Mouse (Mus musculus) c-Kit-negative CD71-positive TER-119-positive erythroid progenitor cells, embryonic 14.5 days (primary cell): ENCODE results near the gene Rnf151.
"Not testable (repeated sequence)": the region's sequence is repeated elsewhere in the genome, so short reads cannot be mapped to it uniquely, and the experiment has no call there.

Source experiments
- DNase-seq: peaks from one replicate; pipeline ENCODE4 v3.0.0-alpha.2; 2013; ENCODE audit warnings: low read depth, low spot score

Rnf151 gene

DNA sequence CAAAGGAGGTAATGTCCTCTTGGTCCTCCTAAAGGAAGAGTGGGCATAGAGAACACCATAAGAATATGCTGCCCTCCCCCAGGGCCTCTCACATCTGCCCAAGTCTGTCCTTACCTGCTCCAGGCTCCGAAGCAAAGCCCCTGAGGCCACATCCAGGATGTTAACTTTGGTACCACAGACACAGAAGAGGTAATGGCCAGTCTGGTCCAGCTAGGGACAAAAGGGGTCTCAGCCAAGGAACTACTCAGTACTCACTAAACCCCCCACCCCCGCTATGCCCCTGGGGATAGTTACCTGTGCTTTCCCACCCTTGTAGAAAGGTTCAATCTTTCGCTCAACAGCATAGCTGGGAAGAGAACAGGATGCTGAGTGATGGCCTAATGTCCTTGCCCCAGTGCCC, 12.0 kb downstream of the Rnf151 start:
- no peak for DNase-seq

DNA sequence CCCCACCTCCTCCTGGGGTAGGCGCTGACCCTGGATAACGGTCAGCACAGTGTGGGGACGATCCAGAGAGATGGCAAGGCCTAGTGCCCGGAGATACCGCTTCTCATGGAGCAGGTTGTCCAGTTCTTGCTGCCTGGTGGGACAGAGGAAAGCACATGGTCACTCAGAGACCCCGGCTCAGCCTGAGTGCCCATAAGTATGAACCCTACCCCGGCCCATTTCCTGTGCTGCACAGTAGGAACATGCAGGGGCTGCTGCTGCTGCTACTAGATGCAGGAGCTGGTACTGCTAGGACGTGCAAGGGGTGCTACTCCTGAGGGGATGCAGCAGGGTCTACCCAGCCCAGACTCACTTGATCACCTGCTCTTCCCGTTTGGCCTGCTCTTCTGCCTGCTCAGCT, 16.6 kb downstream of the Rnf151 start:
- no peak for DNase-seq

DNA sequence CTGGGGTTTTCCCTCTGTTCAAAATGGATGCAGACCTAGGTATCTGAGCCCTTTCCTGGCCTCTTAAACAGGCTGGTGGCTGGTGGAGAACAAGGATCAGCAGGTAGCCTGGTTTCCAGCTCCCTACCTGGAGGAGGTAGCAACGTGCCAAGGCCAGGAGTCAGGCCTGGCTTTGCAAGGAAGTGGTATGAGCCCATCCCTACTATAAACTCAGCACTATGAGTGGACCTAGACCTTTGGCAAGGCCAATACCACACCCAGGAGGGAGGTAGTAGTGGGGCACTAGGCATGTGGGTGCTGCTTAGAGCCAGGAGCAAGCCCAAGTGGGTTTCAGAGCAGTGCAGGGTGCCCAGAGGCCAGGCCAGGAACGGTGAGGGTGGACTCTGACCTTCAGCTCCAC, 18.4 kb downstream of the Rnf151 start:
- DNase-seq: no peak

DNA sequence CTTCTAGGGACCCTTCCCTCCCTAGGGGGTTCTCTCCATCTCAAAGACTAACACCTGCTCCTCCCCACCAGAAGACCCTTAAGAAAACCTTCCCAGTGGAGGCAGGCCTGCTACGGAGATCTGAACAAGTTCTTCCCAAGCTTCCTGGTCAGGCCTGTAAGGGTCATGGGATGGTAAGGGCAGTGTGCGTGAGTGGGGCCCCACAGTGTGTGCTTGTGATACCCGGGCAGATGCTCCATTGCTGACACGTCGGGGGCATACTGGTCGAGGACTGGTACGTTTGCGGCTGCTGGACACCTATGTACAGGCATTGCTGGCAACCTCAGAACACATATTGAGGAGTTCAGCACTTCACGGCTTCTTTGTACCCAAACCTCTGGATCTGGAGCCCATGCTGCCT, 19.1 kb downstream of the Rnf151 start:
- no peak for DNase-seq

DNA sequence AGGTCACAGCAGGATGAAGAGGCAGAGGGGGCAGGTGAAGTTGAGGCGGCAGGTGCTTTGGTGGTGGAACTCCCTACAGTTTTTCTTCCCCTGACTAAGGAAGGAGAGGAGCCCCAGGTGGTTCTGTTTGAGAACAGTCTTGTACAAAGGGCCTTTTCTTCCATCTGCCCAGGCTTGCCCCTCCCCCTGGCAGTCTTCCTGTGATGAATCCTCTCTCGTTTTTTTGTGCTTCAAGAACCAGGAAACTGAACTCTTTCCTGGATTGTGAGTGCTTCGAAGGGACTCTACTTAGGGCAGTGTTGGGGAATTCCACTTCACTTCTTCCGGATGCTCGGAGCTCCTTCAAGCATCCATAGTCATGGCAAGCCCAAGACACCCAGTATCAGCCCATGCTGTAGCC, 19.9 kb downstream of the Rnf151 start:
- DNase-seq: no peak

DNA sequence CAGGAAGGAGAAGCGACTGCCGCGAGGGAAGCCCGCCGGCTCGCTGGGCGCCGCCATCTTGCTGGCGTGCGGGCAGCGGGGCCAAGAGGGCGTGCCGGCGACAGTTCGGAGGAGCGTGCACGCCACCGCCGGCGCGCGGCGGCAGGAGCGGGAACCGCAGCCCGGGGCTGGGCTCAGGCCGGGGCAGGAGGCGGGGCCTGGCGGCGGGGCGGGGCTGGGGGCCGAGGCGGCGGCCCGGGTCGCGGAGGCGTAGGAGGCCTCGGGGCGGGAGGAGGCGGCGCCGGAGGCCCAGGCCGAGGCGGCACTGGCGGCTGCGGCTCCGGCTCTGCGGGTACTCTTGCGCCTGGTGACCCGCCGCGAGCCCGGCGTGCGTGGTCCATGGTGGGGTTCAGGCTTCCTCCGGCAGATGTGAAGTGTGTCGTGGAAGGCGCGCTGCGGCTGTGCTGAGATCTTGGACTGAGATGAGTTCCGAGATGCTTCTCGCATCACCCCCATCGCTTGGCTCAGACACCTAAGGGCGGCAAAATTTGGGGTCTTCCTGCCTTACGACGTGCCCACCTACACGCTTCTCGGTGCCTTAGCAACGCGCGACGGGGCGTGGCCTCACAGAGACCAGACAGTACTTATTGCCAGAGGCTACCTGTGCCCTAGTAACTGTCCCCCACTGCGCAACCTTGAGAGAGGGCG, 21.7 kb downstream of the Rnf151 start, which contains the start of the genes Gfer and Noxo1:
TSS of gene Gfer (minus strand) at position 146 of the 687 bp plus-strand sequence.
TSS of gene Noxo1 (plus strand) at position 224 of the 687 bp plus-strand sequence.
- peak; percentile 78 for DNase-seq

DNA sequence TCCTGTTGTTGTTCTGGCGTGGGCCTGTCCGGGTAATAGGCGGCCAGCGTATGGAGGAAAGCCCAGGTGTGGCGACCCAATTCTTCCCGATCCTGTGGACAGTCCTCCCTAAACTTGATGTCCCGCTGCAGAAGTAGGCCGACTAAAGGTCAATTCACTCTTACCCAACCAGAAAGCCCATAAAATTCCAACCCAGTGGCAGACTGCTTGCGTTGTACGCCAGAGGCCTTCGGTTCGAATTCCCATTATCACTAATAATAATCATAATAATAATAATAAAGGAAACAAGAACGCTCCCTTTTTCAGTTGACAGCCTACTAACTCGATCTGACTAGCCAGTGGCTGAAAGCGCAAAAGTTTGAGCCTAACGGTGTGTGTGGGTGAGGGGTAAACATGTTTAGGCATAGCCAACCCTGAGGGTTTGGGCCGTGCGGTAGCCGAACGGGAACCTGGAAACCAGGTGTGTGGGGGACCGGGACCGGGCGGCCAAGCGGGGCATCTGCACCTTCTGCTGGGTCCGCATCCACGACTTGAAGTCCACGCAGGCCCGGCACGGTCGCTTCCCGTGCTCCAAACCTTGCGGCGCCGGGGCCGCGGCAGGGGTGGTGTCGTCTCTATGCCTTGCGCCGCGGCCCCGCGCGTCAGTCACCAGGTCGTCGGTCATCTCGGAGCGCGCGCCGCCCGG, 22.4 kb downstream of the Rnf151 start:
- DNase-seq: no peak

DNA sequence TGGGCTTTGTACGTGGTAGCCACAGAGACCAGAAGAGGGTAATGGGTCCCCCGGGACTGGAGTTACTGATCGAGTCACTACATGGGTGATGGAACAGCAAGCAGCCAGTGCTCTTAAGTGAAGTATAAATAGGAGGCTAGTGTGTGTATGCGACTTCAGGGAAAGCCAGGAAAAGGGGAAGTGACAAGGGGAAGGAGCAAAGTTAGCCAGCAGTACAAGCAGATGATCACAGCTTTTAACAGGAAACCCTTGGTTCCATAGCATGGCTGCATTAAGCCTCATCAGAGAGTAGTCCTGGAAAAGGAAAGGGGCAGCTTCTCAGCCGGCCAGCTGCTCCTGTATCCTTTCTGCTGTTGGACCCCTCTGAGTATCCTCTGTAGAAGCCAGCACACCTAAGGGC, 25.5 kb downstream of the Rnf151 start:
- no peak for DNase-seq

DNA sequence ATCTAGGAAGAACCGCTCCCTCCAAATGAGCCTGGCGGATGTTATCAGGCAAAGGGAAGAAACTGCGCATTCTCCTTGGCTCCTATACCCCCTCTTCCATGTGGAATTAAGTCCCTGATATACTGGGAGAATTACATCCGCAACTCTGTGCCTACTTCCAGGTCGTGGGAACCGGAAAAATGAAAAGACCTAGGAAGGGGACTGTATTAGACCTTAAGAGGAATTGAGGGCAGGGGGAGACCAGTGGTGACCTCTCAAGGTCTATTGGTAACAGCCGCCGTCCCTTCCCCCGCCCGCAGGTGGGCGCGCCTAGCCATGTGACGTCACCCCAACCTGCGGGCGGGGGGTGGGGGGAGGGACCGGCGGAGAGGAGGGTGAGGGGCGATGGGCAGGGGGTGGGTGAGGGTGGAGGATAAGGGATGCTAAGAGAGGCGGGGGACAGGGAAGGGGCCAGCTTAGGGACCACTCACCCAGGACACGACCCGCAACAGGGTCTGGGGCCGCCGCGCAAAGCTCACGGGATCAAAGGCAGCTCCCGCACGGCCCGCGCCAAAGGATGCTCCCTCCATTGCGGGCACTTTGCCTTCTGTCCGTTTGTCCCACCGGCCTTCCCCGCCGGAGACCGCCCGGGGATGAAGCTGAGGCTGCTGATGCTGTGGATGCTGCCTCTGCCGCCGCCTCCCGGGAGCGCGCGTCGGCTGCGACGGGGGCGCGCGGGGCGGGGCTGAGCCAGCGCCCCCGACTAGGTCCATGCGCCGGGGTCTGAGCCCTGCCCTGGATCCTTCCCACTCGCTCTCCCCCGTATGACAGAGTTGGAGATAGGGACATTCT, 28.4 kb downstream of the Rnf151 start, which contains the start of gene Syngr3:
TSS of gene Syngr3 (minus strand) at position 705 of the 831 bp plus-strand sequence.
- no peak for DNase-seq

DNA sequence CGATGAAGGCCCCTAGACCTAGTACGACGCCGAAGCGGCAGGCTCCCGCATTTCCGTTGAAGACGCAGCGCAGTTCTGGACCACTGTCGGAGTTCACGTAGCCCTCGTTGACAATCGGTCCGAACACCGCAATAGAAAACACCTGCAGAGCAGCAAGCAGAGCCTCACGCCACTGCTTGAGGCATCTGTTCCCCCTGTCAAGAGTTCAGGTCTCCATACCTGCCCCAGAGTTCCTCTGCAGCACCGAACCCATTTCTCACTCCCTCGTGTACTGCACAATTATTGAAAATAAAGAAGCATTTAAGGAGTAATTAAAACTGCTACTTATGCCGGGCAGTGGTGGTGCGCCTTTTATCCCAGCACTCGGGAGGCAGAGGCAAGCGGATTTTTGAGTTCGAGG, 30.3 kb downstream of the Rnf151 start:
- DNase-seq: no peak

DNA sequence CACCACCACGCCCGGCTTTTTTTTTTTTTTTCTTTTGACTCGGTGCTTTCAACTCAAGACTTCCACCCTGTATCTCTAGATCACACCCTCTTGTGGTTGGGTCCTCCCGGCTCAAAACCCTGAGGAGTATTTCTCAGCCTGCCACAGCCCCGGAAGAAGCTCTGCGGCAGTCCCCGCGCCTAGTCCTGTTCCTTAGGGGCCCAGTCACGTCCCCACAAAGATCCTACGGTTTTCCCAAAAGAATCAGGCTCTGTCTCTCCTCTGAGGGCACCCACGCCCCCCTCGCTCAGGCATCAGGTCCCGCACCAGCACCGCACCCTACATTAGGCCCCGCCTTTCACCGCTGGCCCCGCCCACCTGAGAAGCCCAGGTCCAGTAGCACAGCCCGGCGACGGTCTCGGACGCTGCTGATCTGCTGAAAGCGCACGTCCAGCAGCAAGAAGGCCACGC, 30.7 kb downstream of the Rnf151 start:
- DNase-seq: peak; percentile 43

DNA sequence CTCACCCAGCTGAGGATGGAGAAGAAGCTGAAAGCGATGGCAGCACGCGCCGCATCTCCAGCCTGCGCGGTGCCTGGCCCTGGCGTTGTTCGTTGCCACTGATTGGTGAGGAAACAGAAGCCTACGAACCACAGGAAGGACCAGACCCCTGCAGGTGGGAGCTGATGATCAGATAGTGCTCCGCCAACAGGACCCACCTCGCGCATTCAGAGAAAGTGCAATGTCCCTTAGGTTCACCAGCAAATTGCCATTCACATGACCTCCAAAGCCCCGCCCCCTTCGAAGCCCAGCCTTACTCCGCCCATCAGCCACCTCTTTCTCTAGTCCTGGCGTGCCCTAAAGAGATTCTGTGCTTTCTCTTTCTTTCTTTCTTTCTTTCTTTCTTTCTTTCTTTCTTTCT, 31.3 kb downstream of the Rnf151 start:
- DNase-seq: no peak

DNA sequence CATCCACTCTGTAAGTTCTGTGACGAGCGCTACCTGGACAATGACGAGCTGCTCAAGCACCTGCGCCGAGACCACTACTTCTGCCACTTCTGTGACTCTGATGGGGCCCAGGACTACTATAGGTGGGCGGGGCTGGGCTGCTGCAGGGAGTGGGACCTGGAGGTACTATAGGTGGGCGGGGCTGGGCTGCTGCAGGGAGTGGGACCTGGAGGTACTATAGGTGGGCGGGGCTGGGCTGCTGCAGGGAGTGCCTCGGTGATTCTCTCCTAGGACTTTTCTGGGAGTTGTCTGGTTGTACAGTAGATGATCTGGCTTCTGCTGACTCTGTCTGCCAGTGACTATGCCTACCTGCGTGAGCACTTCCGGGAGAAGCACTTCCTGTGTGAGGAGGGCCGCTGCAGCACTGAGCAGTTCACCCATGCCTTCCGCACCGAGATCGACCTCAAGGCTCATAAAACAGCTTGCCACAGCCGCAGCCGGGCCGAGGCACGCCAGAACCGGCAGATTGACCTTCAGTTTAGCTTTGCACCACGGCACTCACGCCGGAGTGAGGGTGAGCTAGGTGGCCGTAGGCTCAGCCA, 40.3 kb downstream of the Rnf151 start:
- DNase-seq: no peak

DNA sequence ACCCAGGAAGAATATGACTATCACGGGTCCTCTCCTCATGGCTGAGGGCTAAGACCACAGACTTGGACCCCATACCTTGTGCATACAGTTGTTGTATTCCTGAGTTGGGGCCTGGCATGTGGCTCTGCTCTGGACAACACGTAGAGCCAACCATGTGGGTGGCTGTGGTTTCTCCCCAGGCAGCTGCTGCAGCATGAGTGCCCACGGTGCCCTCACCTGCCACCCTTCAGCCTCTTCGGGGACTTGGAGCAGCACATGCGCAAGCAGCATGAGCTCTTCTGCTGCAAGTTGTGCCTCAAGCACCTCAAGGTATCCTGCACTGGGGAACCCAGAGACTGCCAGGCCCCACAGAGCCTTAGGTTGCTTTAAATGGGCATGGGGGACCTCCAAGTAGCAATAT, 41.0 kb downstream of the Rnf151 start:
- no peak for DNase-seq

DNA sequence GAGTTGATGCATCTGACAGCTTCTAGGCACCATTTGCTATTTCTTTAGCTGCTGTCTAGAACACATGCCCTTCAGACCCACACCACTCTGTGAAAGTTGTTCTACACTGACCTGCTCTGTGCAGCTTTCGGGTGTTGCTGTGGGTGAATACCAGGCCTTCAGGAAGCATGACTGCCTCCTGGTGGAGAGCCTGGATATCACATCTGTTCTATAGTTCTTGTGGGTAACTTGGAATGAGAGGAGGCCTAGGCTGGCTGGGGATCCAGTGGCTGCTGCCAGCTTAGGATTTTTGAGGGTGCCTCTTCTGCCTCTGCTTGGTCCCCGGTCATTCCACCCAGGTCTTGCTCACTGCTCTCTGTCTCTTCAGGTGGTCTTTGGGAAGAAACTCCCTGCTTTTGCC, 41.7 kb downstream of the Rnf151 start:
- peak; percentile 66 for DNase-seq

DNA sequence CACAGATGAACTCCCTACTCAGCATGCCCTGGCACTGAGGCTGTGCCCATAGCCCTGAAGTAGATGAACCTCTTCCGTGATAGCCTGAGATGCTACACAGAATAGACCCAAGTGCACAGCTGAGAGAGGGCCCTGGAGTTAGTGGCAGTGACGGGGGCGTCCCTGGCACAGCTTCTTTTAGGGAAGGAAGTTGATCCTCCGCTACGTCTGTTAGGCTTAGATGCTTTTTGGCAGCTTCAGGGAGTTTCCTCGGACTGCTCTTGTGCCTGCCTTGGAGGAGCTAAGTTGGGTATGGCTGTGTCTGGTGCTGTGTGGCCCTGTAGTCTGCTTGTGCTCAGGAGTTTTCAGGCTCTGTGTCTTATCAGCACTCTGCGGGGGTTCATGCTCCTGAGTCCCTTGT, 43.6 kb downstream of the Rnf151 start:
- no peak for DNase-seq

DNA sequence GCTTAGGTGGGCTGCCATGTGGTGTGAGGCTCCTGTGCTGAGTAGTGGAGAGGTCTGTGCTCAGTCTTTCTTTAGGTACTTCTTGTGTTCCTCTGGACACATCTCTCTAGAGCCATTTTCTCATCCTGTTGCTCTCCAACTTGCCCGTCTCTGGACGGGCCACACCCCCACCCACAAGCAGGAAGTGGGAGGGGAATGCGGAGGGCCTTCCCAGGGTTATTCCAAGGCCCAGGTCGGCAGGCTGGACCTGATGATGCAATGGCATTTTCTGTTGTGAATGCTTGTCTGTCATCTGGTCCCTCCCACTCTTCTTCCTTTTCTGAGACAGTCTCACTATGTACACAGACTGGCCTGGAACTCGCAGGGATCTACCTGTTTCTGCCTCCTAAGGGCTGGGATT, 45.7 kb downstream of the Rnf151 start:
- DNase-seq: no peak

DNA sequence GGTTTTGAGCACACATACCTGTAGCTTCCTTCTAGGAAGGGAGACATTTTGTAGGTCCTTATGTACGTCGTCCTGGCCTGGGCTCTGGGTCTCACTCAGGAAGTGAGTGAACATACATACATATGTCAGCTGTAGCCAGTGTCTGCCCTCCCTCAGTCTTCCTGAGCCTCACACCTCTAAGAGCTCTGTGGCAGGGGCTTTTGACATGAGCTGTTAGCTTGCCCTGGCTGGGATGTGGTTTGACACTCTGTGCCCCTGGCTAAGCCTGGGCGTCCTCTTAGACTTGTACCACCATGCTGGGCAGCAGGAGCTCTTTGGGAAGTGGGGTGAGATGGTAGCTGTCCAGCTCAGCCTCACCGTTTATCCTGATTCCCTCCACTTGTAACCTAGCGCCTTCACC, 46.5 kb downstream of the Rnf151 start:
- no peak for DNase-seq

DNA sequence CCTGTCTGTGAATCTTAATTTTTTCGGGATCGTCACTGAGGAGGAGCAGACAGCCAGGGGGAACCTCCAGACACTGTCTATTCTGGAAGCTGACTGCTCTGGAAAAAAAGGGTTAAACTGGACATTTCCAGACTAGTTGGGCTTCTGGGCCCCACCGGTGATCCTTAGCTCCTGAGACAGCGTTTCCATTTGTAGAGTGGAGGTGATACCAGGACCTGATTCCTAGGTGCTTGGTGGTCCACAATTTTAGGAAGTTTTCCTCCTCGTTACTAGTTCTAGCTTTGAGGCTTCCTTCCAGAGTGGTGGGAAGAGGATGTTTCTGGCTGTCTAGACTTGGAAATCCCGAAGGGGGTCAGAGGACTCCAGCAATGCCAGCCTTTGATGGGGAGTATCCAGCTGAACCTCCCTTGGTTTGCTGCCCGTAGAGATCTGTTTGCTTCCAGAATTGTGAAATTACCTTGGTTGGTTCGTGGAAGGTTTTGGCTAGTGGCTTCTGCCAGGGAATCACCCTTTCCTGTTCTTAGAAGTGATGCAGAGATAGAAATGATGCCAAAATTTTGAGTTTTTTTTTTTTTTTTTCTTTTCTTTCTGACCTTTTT, 47.5 kb downstream of the Rnf151 start:
- DNase-seq: no peak

DNA sequence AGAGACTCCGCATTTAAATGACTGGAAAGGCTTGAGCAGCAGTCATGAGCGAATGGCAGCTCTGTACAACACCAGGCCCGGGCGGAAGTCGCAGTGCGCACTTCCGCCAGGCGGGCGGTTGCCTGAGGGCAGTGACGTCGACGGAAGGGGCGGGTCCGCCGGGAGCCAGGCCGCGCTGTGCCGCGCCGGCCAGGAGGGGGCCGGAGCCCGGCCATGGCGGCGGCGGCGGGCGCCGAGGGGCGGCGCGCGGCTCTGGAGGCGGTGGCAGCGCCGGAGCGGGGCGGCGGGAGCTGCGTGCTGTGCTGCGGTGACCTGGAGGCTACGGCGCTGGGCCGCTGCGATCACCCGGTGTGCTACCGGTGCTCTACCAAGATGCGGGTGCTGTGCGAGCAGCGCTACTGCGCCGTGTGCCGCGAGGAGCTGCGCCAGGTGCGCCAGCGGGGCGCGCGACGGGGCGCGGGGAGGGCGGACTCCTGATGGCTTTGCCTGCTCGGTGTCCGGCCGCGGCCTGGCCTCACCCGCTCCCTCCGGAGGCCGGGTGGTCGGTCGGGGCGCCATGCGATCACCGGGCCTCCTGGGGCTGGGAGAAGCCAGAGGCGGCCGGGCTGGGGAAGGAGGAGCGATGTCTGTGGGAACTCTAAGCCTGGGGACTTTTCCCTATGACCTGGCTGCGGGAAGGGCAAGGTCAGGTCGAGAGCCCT, 48.2 kb downstream of the Rnf151 start, which contains the start of gene Zfp598:
TSS of gene Zfp598 (plus strand) at position 143 of the 701 bp plus-strand sequence.
- DNase-seq: peak; percentile 85

DNA sequence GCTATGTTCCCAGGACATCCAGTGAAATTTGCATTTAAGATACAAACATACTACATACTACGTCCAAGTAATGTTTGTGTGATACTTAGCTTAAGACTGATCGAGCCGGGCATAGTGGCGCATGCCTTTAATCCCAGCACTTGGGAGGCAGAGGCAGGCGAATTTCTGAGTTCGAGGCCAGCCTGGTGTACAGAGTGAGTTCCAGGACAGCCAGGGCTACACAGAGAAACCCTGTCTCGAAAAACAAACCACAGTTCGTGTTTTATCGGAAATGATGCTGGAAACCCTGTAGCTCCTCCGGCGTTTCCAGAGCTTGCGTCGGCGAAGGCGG, 48.7 kb downstream of the Rnf151 start:
- DNase-seq: not testable (repeated sequence)
